Mouse (Mus musculus) embryonic facial prominence, embryonic 15.5 days (tissue): ENCODE measurements around the gene Ocln. TPM values are rescaled to one million over a fixed set of nuclear protein-coding genes. Genes with fewer than 3 reads are reported as not detected.
"Not testable (repeated sequence)": the region's sequence is repeated elsewhere in the genome, so short reads cannot be mapped to it uniquely, and the experiment has no call there.

Experiments used
- ATAC-seq: fragments of 200-750 bp; cut with Nextera tagmentation; 2 replicates; pipeline ENCODE4 v1.8.0; 2017; ENCODE audit warnings: low read depth, moderate TSS enrichment; ENCODE audit not compliant: insufficient number of reproducible peaks, low FRiP score, low TSS enrichment
- H3K27ac ChIP-seq: fragments of 300-500 bp; sonication (generic); replicated peaks from 2 replicates; pipeline ENCODE4 v1.5.1; 2015; ENCODE audit warnings: mild to moderate bottlenecking, inconsistent platforms
- H3K27me3 ChIP-seq: fragments of 300-500 bp; sonication (generic); 2 replicates; pipeline ENCODE4 v1.6.1; 2015; ENCODE audit warnings: inconsistent platforms
- H3K36me3 ChIP-seq: fragments of 300-500 bp; sonication (generic); 2 replicates; pipeline ENCODE4 v1.6.1; 2015; ENCODE audit warnings: mild to moderate bottlenecking, inconsistent platforms
- H3K4me1 ChIP-seq: fragments of 300-500 bp; sonication (generic); 2 replicates; pipeline ENCODE4 v1.6.1; 2015; ENCODE audit warnings: inconsistent platforms
- H3K4me2 ChIP-seq: fragments of 300-500 bp; sonication (generic); replicated peaks from 2 replicates; pipeline ENCODE4 v1.6.1; 2015; ENCODE audit warnings: mild to moderate bottlenecking, inconsistent platforms
- H3K4me3 ChIP-seq: fragments of 300-500 bp; sonication (generic); replicated peaks from 2 replicates; pipeline ENCODE4 v1.5.1; 2015; ENCODE audit warnings: mild to moderate bottlenecking, inconsistent platforms
- H3K9ac ChIP-seq: fragments of 300-500 bp; sonication (generic); 2 replicates; pipeline ENCODE4 v1.6.1; 2015; ENCODE audit warnings: inconsistent platforms
- H3K9me3 ChIP-seq: fragments of 300-500 bp; sonication (generic); replicated peaks from 2 replicates; pipeline ENCODE4 v1.6.1; 2016; ENCODE audit warnings: inconsistent platforms
- WGBS: fragments of 180-500 bp; shearing (Covaris S2); methylation state at CpG from one replicate; pipeline ENCODE4 v1.1.7; 2015; 5-methylcytosine and 5-hydroxymethylcytosine counted together
- polyA plus RNA-seq: library from polyadenylated mRNA; unstranded; fragments of >200 nt; fragmentation: Nextera tagmentation; extraction: Ambion mirVana; gene quantifications from 2 replicates; pipeline ENCODE4 v1.2.1, GENCODE M21; 2015

Ocln gene
- polyA plus RNA-seq, 1 experiment from 2014 or later: 15.1 TPM

- H3K9me3 ChIP-seq: no peaks in the 10 kb centered on the region
- H3K4me3 ChIP-seq: no peak overlapping the region
- peaks cover 52% of the 10 kb centered on the region for H3K36me3 ChIP-seq
- no peaks in the 10 kb centered on the region for H3K27me3 ChIP-seq
- no peak overlapping the region for H3K27ac ChIP-seq
- no peak overlapping the region for H3K9ac ChIP-seq
- ATAC-seq: no peak
- H3K4me1 ChIP-seq: no peaks in the 10 kb centered on the region
- H3K4me2 ChIP-seq: no peak overlapping the region
- WGBS: 91% methylated on average over 7 of the region's 7 CpGs
Measured at GRCm38 (mm10) chr13:100483610-100484009, 68.9 kb downstream of the Ocln start.

GRCm38 (mm10) chr13:100463527-100464222 lies 88.8 kb downstream of the Ocln start:
- ATAC-seq: no peak
- 90% methylated on average over 2 of the region's 2 CpGs for WGBS
- no peaks in the 10 kb centered on the region for H3K9me3 ChIP-seq

GRCm38 (mm10) chr13:100461336-100461735 lies 91.2 kb downstream of the Ocln start:
- Histone ChIP-seq H3K27me3 (no peaks in the 10 kb centered on the region), H3K36me3 (peaks cover 23% of the 10 kb centered on the region), H3K4me3 (no peak overlapping the region), H3K4me2 (no peak overlapping the region), H3K4me1 (no peaks in the 10 kb centered on the region), H3K9me3 (no peaks in the 10 kb centered on the region), H3K27ac (no peak overlapping the region), H3K9ac (no peak overlapping the region)
- WGBS: 80% methylated on average over 3 of the region's 3 CpGs
- ATAC-seq: no peak

More at GRCm38 (mm10) chr13:100463527-100464222, 88.8 kb downstream of the Ocln start:
- H3K36me3 ChIP-seq: peaks cover 43% of the 10 kb centered on the region
- no peak overlapping the region for H3K4me3 ChIP-seq
- no peak overlapping the region for H3K27ac ChIP-seq
- H3K9ac ChIP-seq: no peak overlapping the region
- H3K4me2 ChIP-seq: no peak overlapping the region
- H3K27me3 ChIP-seq: no peaks in the 10 kb centered on the region
- no peaks in the 10 kb centered on the region for H3K4me1 ChIP-seq

GRCm38 (mm10) chr13:100452415-100453127 lies 99.9 kb downstream of the Ocln start, which contains the start of gene Naip1:
Gene Naip1, minus strand, starts transcription at chr13:100452869.
- H3K4me1 ChIP-seq, H3K27me3 ChIP-seq, H3K27ac ChIP-seq, H3K9me3 ChIP-seq, H3K4me3 ChIP-seq, H3K36me3 ChIP-seq, H3K9ac ChIP-seq, ATAC-seq, H3K4me2 ChIP-seq: not testable (repeated sequence)
- WGBS: 76% methylated on average over 8 of the region's 8 CpGs

- H3K9me3 ChIP-seq: no peaks in the 10 kb centered on the region
- H3K4me2 ChIP-seq: no peak overlapping the region
- WGBS: 94% methylated on average over 1 of the region's 1 CpGs
- H3K36me3 ChIP-seq: no peaks in the 10 kb centered on the region
- no peaks in the 10 kb centered on the region for H3K4me1 ChIP-seq
- no peak for ATAC-seq
- H3K9ac ChIP-seq: no peak overlapping the region
- no peak overlapping the region for H3K27ac ChIP-seq
- no peak overlapping the region for H3K4me3 ChIP-seq
- no peaks in the 10 kb centered on the region for H3K27me3 ChIP-seq
Measured at GRCm38 (mm10) chr13:100449495-100449894, 103.0 kb downstream of the Ocln start.

Other genes with a start within 250 kb of the Ocln start
- 0.05 and 0.12 TPM in 2 replicates for gene Naip6, start 235.0 kb downstream of the Ocln start, polyA plus RNA-seq
- not detected in 2 replicates for gene Naip1, start 99.8 kb downstream of the Ocln start, polyA plus RNA-seq
- 60.4 and 63.3 TPM in 2 replicates for gene Gtf2h2, start 60.1 kb downstream of the Ocln start, polyA plus RNA-seq
- 6.6 and 8.1 TPM in 2 replicates for gene Marveld2, start 64.3 kb upstream of the Ocln start, polyA plus RNA-seq
- 248 and 258 TPM in 2 replicates for gene Ak6, start 98.3 kb upstream of the Ocln start, polyA plus RNA-seq
- gene Rad17, start 98.3 kb upstream of the Ocln start, polyA plus RNA-seq: 20.3 and 22.1 TPM in 2 replicates
- gene Taf9, start 98.9 kb upstream of the Ocln start, polyA plus RNA-seq: 18.3 and 18.8 TPM in 2 replicates
- 3.4 and 3.7 TPM in 2 replicates for gene Ccdc125, start 117.0 kb upstream of the Ocln start, polyA plus RNA-seq
- gene Cdk7, start 178.2 kb upstream of the Ocln start, polyA plus RNA-seq: 89.0 and 89.6 TPM in 2 replicates
- gene Mrps36, start 191.9 kb upstream of the Ocln start, polyA plus RNA-seq: 120 and 122 TPM in 2 replicates
- 26.1 and 29.6 TPM in 2 replicates for gene Cenph, start 223.2 kb upstream of the Ocln start, polyA plus RNA-seq
- 167 and 170 TPM in 2 replicates for gene Ccnb1, start 233.9 kb upstream of the Ocln start, polyA plus RNA-seq